Mouse (Mus musculus): ENCODE data around the gene Olfr1264. TPM values are rescaled to one million over a fixed set of nuclear protein-coding genes. Genes with fewer than 3 reads are reported as not detected.

Olfr1264 gene
- total RNA-seq (2014; rRNA removed) (not detected in 2 replicates), polyA plus RNA-seq (2015; fragmentation: Nextera tagmentation; extraction: Ambion mirVana) (not detected in 2 replicates)

DNA sequence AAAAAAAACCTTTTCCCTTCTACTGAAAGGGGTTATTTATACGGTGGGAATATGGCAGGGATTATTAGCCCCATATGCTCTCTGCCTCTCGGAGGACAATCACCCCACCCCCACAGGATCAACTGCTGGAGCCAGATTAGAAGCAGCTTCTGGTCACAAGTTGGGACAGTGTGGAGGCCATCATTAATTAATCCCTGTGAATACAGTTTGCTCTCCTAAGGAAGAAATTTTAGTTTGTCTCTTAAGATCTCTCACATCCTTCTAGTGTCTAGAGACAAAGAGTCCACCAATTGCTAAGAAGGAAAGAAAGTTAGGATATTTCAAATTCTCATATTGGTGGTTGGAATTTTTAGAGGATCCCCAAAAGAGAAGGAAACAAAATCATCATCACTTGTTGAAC lies at the start of gene Olfr1264:
Gene Olfr1264 (minus strand): TSS at position 101 of the 400 bp plus-strand sequence.
- no peaks in the 10 kb centered on the region for H3K36me3 ChIP-seq (ENCODE audit: insufficient read depth)
- H3K4me2 ChIP-seq (ENCODE audit: low read depth) = no peak within 1 kb of the TSS
- H3K4me1 ChIP-seq (ENCODE audit: insufficient read depth) = no peaks in the 10 kb centered on the region
- no peak within 1 kb of the TSS for H3K9ac ChIP-seq
- H3K9me3 ChIP-seq (ENCODE audit: low read length) = no peaks in the 10 kb centered on the region
- DNase-seq (no peak), ATAC-seq (no peak)
- no peak within 1 kb of the TSS for H3K4me3 ChIP-seq (ENCODE audit: low read depth, low read length)
- no peak for TF ChIP-seq CTCF (IDR thresholded peaks at IDR 0.05; ENCODE audit: low read depth)
- H3K27ac ChIP-seq (ENCODE audit: low read depth, low read length) = no peak within 1 kb of the TSS
- 67% methylated on average over 2 of the region's 2 CpGs for WGBS
- H3K27me3 ChIP-seq (ENCODE audit: insufficient read depth, low read length) = no peaks in the 10 kb centered on the region

DNA sequence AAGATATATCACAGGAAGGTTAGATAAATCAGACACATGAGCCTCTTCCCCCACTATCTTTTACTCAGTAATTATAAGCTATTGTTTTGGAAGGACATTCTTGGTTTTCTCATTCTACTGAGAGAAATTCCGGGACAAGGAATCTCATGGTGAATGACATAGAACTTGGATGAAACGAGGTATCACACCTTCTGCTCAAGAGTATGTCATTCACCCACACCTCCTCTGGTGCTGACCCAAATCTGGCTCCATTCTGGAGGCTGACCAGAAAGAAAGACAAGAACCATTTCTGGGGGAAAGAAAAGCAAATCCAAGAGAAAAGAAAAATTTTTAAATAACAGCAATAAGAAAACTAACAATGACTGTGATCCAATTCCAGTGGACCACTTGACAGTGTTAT lies 44.7 kb upstream of the Olfr1264 start:
- no peak for TF ChIP-seq CTCF (IDR thresholded peaks at IDR 0.05; ENCODE audit: low read depth)
- H3K36me3 ChIP-seq (ENCODE audit: insufficient read depth) = no peaks in the 10 kb centered on the region
- no peaks in the 10 kb centered on the region for H3K27me3 ChIP-seq (ENCODE audit: insufficient read depth, low read length)
- H3K27ac ChIP-seq (ENCODE audit: low read depth, low read length) = no peak overlapping the region
- ATAC-seq (no peak), DNase-seq (no peak)
- H3K4me1 ChIP-seq (ENCODE audit: insufficient read depth) = no peaks in the 10 kb centered on the region
- 68% methylated on average over 2 of the region's 2 CpGs for WGBS
- H3K4me3 ChIP-seq (ENCODE audit: low read depth, low read length) = no peak overlapping the region
- no peak overlapping the region for H3K4me2 ChIP-seq (ENCODE audit: low read depth)
- no peak overlapping the region for H3K9ac ChIP-seq
- H3K9me3 ChIP-seq (ENCODE audit: low read length) = no peaks in the 10 kb centered on the region; the same call in 1 of the 2 replicates

DNA sequence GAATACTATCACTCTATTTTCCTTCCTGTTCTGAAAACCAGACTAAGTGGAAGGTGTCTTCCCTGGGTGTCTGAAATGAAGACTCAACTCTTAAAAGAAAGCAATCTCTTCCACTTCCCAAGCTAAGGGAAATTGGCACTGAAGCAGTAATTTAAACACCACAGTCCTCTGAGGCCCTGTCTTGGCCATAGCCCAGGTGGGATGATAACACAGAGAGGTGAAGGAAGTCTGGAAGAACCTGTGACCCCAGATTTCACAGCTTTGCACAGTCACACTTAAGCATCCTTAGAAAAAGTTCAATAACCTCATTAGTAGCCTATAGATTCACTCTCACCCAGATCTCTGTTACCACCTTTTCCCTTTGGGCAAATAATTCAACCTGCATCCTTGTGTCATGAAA lies 38.1 kb upstream of the Olfr1264 start, which contains the start of gene Olfr140:
Gene Olfr140 (minus strand): TSS at position 101 of the 400 bp plus-strand sequence.
- ATAC-seq = no peak
- Histone ChIP-seq H3K27me3 (ENCODE audit: insufficient read depth, low read length) (no peaks in the 10 kb centered on the region), H3K4me3 (ENCODE audit: low read depth, low read length) (no peak within 1 kb of the TSS), H3K36me3 (ENCODE audit: insufficient read depth) (no peaks in the 10 kb centered on the region), H3K4me1 (ENCODE audit: insufficient read depth) (no peaks in the 10 kb centered on the region), H3K9ac (no peak within 1 kb of the TSS), H3K4me2 (ENCODE audit: low read depth) (no peak within 1 kb of the TSS), H3K9me3 (ENCODE audit: low read length) (no peaks in the 10 kb centered on the region; the same call in 1 of the 2 replicates), H3K27ac (ENCODE audit: low read depth, low read length) (no peak within 1 kb of the TSS)
- TF ChIP-seq CTCF (IDR thresholded peaks at IDR 0.05; ENCODE audit: low read depth) = no peak
- no peak for DNase-seq

DNA sequence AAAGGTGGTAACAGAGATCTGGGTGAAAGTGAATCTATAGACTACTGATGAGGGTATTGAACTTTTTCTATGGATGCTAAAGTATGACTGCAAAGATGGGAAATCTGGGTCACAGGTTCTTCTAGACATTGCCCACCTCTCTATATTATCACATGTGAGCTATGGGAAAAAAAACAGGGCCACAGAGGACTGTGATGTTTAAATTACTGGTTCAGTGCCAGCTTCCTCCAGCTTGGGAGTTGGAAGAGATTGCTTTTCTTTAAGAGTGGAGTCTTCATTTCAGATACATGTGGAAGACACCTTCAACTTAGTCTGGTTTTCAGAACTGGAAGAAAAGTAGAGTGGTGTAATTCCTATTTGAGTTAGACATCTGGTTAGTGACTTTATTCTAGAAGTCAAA lies 9.7 kb upstream of the Olfr1264 start, which contains the start of gene Olfr1265:
Gene Olfr1265 (plus strand): TSS at position 301 of the 400 bp plus-strand sequence.
- Histone ChIP-seq H3K4me1 (ENCODE audit: insufficient read depth) (no peaks in the 10 kb centered on the region), H3K9ac (no peak within 1 kb of the TSS), H3K4me2 (ENCODE audit: low read depth) (no peak within 1 kb of the TSS), H3K27me3 (ENCODE audit: insufficient read depth, low read length) (no peaks in the 10 kb centered on the region), H3K9me3 (ENCODE audit: low read length) (no peaks in the 10 kb centered on the region), H3K4me3 (ENCODE audit: low read depth, low read length) (no peak within 1 kb of the TSS), H3K27ac (ENCODE audit: low read depth, low read length) (no peak within 1 kb of the TSS), H3K36me3 (ENCODE audit: insufficient read depth) (no peaks in the 10 kb centered on the region)
- ATAC-seq (no peak), DNase-seq (no peak)
- no peak for TF ChIP-seq CTCF (IDR thresholded peaks at IDR 0.05; ENCODE audit: low read depth)

DNA sequence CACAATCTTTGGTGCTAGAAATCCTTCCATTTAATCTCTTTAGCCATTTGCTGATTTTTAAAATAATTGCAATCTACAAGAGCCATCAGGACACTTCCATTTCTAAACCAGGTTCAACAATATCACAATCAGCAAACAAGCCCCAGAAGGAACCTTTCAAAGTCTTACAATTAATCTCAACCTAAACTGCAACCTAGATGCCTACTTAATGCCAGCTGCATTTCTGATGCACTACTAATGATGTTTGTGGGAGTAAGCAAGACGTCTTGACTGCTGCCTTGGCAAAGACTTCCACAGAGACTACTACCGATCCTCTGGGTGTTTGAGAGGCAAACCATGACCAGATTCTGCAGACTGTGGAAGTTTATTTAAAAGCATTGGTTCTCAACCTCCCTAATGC lies 13.5 kb downstream of the Olfr1264 start, which contains the start of gene Olfr1263:
Gene Olfr1263 (plus strand): TSS at position 301 of the 400 bp plus-strand sequence.
- no peak within 1 kb of the TSS for H3K4me3 ChIP-seq (ENCODE audit: low read depth, low read length)
- H3K36me3 ChIP-seq (ENCODE audit: insufficient read depth) = no peaks in the 10 kb centered on the region
- WGBS = 75% methylated on average over 2 of the region's 2 CpGs
- DNase-seq (no peak), ATAC-seq (no peak)
- no peak within 1 kb of the TSS for H3K27ac ChIP-seq (ENCODE audit: low read depth, low read length)
- no peak within 1 kb of the TSS for H3K4me2 ChIP-seq (ENCODE audit: low read depth)
- TF ChIP-seq CTCF (IDR thresholded peaks at IDR 0.05; ENCODE audit: low read depth) = no peak
- H3K9ac ChIP-seq = no peak within 1 kb of the TSS
- H3K4me1 ChIP-seq (ENCODE audit: insufficient read depth) = no peaks in the 10 kb centered on the region
- no peaks in the 10 kb centered on the region for H3K27me3 ChIP-seq (ENCODE audit: insufficient read depth, low read length)
- H3K9me3 ChIP-seq (ENCODE audit: low read length) = no peaks in the 10 kb centered on the region

DNA sequence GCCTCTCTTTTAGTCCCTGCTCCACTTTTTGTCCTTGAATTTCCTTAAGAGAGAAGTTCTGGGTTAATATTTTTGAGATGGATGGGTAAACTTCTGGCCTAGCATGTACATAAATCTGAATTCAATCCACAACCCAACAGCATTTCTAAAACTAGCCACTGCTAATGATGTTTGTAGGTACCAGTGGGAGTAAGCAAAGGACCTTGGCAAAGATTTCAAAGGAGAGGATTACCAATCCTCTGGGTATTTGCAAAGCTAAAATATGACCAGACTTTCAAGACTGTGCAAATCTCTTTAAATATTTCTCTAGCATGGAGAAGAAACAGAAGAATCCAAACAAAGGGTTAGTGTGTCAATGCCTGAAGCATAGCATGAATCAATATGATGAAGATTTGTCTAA lies 25.5 kb downstream of the Olfr1264 start, which contains the start of gene Olfr1262:
Gene Olfr1262 (plus strand): TSS at position 301 of the 400 bp plus-strand sequence.
- H3K27me3 ChIP-seq (ENCODE audit: insufficient read depth, low read length) = no peaks in the 10 kb centered on the region
- TF ChIP-seq CTCF (IDR thresholded peaks at IDR 0.05; ENCODE audit: low read depth) = no peak
- H3K4me3 ChIP-seq (ENCODE audit: low read depth, low read length) = no peak within 1 kb of the TSS
- no peaks in the 10 kb centered on the region for H3K4me1 ChIP-seq (ENCODE audit: insufficient read depth)
- H3K9me3 ChIP-seq (ENCODE audit: low read length) = no peaks in the 10 kb centered on the region
- DNase-seq (no peak), ATAC-seq (no peak)
- H3K27ac ChIP-seq (ENCODE audit: low read depth, low read length) = no peak within 1 kb of the TSS
- no peak within 1 kb of the TSS for H3K4me2 ChIP-seq (ENCODE audit: low read depth)
- no peak within 1 kb of the TSS for H3K9ac ChIP-seq
- H3K36me3 ChIP-seq (ENCODE audit: insufficient read depth) = no peaks in the 10 kb centered on the region

DNA sequence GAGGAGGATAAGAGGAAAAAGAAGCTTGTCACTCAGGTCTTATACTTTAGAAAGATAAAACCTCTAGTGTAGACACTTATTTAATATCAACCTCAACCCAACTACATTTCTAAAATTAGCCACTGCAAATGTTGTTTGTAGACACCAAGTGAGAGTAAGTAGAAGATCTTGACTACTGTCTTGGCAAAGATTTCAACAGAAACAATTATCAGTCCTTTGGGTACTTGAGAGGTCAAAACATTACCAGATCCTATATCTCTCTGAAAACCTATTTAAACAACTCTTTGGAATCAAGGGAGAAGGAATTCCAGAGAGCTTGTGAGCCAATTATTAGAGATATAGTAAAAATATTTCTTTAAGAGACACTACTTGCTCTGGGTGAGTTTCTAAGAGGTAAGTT lies 34.5 kb downstream of the Olfr1264 start, which contains the start of gene Olfr1261:
Gene Olfr1261 (plus strand): TSS at position 301 of the 400 bp plus-strand sequence.
- Histone ChIP-seq H3K27ac (ENCODE audit: low read depth, low read length) (no peak within 1 kb of the TSS), H3K27me3 (ENCODE audit: insufficient read depth, low read length) (no peaks in the 10 kb centered on the region), H3K36me3 (ENCODE audit: insufficient read depth) (no peaks in the 10 kb centered on the region), H3K4me2 (ENCODE audit: low read depth) (no peak within 1 kb of the TSS), H3K4me1 (ENCODE audit: insufficient read depth) (no peaks in the 10 kb centered on the region), H3K9ac (no peak within 1 kb of the TSS), H3K4me3 (ENCODE audit: low read depth, low read length) (no peak within 1 kb of the TSS), H3K9me3 (ENCODE audit: low read length) (no peaks in the 10 kb centered on the region)
- ATAC-seq (no peak), DNase-seq (no peak)
- TF ChIP-seq CTCF (IDR thresholded peaks at IDR 0.05; ENCODE audit: low read depth) = no peak

All from forebrain, postnatal 0 days (tissue).